Mouse (Mus musculus) limb, embryonic 15.5 days (tissue): ENCODE results near the gene Pafah2. TPM values are rescaled to one million over a fixed set of nuclear protein-coding genes. Genes with fewer than 3 reads are reported as not detected.

Experiments
- ATAC-seq: fragments of 200-750 bp; cut with Nextera tagmentation; 2 replicates; pipeline ENCODE4 v1.8.0; 2017; ENCODE audit warnings: low read depth, moderate TSS enrichment; ENCODE audit not compliant: insufficient number of reproducible peaks, low FRiP score, low TSS enrichment
- H3K27ac ChIP-seq: fragments of 300-500 bp; sonication (generic); 2 replicates; pipeline ENCODE4 v1.5.1; 2015; ENCODE audit warnings: moderate library complexity, mild to moderate bottlenecking, inconsistent platforms
- H3K27me3 ChIP-seq: fragments of 300-500 bp; sonication (generic); 2 replicates; pipeline ENCODE4 v1.6.1; 2015; ENCODE audit warnings: inconsistent platforms
- H3K36me3 ChIP-seq: fragments of 300-500 bp; sonication (generic); 2 replicates; pipeline ENCODE4 v1.6.1; 2015; ENCODE audit warnings: inconsistent platforms
- H3K4me1 ChIP-seq: fragments of 300-500 bp; sonication (generic); 2 replicates; pipeline ENCODE4 v1.6.1; 2015; ENCODE audit warnings: inconsistent platforms
- H3K4me2 ChIP-seq: fragments of 300-500 bp; sonication (generic); 2 replicates; pipeline ENCODE4 v1.6.1; 2015; ENCODE audit warnings: mild to moderate bottlenecking, inconsistent platforms
- H3K4me3 ChIP-seq: fragments of 300-500 bp; sonication (generic); 2 replicates; pipeline ENCODE4 v1.5.1; 2015; ENCODE audit warnings: mild to moderate bottlenecking, inconsistent platforms
- H3K9ac ChIP-seq: fragments of 300-500 bp; sonication (generic); 2 replicates; pipeline ENCODE4 v1.6.1; 2015; ENCODE audit warnings: inconsistent platforms
- H3K9me3 ChIP-seq: fragments of 300-500 bp; sonication (generic); 2 replicates; pipeline ENCODE4 v1.6.1; 2016; ENCODE audit warnings: inconsistent platforms
- WGBS: fragments of 180-500 bp; shearing (Covaris S2); methylation state at CpG from one replicate; pipeline ENCODE4 v1.1.7; 2015; 5-methylcytosine and 5-hydroxymethylcytosine counted together
- polyA plus RNA-seq: library from polyadenylated mRNA; unstranded; fragments of >200 nt; fragmentation: Nextera tagmentation; extraction: Ambion mirVana; gene quantifications from 2 replicates; pipeline ENCODE4 v1.2.1, GENCODE M21; 2015

The Pafah2 gene
- polyA plus RNA-seq, 1 experiment from 2014 or later = 20.7 TPM

DNA sequence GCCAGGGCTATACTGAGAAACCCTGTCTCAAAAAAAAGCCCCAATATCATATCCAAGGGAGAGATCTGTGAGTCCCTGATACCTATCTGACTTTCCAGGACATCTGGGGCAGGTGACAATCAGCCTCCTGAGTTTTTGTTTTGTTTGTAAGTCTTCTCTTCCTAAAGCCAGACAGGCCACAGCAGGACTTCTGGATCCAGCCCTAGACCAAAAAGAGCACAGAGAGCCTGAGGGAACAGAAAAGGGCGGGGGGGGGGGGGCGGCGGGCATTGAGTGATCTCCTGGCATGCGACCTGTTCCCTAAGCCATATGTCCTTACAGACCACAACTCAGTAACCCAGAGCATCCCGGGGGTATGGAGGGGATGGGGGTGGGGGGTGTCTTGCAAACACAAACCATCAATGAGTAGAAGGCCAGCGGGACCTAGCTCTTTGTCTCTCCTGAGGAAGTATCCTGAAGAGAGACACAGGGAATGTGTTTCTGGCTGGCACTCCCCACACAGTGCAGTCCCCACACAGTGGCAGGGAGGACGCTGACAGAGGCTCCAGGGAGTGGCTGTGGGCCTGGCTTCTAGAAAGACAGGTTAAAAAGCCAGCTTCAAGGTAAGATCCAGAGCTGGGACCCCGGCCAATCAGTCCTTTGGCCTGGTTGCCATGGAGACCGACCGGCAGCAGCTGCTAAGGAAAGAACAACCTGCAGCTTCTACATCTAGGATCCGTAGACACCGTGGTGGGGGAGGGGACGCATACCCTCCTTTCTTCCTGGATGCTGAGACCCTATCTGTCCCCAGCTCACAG lies 53.7 kb downstream of the Pafah2 start:
- H3K9me3 ChIP-seq = no peaks in the 10 kb centered on the region
- WGBS = 27% methylated on average over 12 of the region's 13 CpGs
- H3K36me3 ChIP-seq = no peaks in the 10 kb centered on the region
- no peak overlapping the region for H3K27ac ChIP-seq
- H3K9ac ChIP-seq = no peak overlapping the region
- peaks cover 42% of the 10 kb centered on the region for H3K27me3 ChIP-seq
- H3K4me3 ChIP-seq = no peak overlapping the region
- ATAC-seq = no peak
- no peak overlapping the region for H3K4me2 ChIP-seq
- peaks cover 18% of the 10 kb centered on the region for H3K4me1 ChIP-seq

DNA sequence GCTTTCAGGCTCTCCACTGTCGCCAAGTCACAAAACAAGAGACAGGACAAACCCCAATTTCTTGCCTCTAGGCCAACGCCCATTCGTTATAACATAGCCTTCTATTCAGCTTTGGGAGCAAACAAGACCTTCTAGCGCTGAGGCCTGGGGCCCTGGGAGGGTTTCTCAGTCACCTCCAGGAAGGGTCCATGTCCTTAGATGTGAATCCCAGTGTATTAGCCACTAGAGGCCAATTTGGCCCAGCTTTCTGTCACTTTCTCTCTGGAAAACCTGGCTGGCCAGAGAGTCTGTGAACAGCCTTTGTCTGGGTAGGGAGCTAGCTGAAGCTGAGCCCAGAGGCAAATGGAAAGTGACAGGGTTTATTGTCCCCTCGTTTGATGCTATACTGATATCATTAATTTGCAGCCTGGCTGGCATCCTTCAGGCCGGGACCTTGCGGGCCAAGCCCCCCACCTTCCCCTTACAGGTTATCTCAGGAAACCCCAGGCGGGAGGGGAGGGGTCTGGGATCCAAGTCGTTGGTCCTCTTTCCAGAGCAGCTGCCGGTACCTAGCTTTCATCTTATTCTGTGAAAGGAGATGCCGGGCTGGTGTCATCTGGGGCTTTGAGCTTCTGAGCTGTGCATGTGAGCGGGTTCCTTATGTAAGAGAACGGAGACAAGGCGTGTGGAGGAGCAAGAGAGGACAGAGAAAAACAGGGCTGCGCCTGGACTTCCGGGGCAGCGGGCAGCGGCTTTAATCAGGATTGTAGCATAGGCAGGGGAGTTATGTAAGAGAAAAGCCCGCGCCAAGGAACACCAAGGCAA lies 54.5 kb downstream of the Pafah2 start:
- no peak for ATAC-seq
- 24% methylated on average over 20 of the region's 20 CpGs for WGBS
- H3K36me3 ChIP-seq = no peaks in the 10 kb centered on the region
- no peak overlapping the region for H3K4me2 ChIP-seq
- peaks cover 22% of the 10 kb centered on the region for H3K4me1 ChIP-seq
- H3K27ac ChIP-seq = no peak overlapping the region
- no peak overlapping the region for H3K9ac ChIP-seq
- H3K27me3 ChIP-seq = peaks cover 42% of the 10 kb centered on the region
- H3K9me3 ChIP-seq = no peaks in the 10 kb centered on the region
- no peak overlapping the region for H3K4me3 ChIP-seq

GRCm38 (mm10) chr4:134451484-134451883 lies 55.4 kb downstream of the Pafah2 start:
- WGBS = 70% methylated on average over 9 of the region's 9 CpGs
- peaks cover 43% of the 10 kb centered on the region for H3K27me3 ChIP-seq

DNA sequence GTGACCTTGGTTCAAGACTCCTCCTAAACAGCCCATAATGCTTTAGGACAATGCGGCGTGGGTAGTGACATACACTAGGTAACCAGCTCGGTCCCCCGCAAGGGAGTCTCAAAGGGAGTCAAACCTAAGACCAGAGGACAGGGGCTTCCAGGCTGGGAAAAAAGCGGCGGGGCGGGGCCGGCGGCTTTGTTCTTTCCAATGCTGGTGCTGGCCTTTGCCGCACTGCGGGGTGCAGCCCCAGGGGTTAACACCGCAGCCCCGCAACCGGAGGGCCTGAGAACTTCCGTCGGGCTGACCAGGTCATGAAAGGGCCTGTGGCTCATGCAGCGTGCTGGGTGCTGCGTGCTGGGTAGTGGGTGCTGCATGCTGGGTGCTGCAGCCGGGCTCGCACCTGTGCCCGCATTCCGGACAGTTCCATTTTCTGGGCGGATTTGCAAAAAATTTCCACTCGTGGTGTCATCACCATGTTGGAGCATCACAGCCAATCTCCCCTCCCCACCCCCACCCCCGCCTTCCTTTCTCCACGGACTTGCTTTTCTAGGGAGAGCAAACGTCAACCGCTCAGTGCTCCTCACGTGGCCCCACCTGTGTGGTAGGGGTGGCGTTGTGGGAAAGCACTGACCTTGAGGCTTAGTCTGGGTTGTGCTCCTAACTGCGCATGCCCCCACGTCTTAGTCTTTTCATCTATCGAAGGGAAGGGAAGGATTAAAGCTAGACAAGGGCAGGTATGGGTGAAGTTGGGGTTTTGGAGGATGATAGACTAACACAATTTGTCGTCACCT lies 57.7 kb downstream of the Pafah2 start:
- ATAC-seq = no peak
- H3K4me2 ChIP-seq = no peak overlapping the region
- no peak overlapping the region for H3K27ac ChIP-seq
- no peaks in the 10 kb centered on the region for H3K9me3 ChIP-seq
- WGBS = 27% methylated on average over 34 of the region's 34 CpGs
- no peaks in the 10 kb centered on the region for H3K36me3 ChIP-seq
- no peak overlapping the region for H3K4me3 ChIP-seq
- no peak overlapping the region for H3K9ac ChIP-seq
- peaks cover 39% of the 10 kb centered on the region for H3K27me3 ChIP-seq
- peaks cover 22% of the 10 kb centered on the region for H3K4me1 ChIP-seq

More at GRCm38 (mm10) chr4:134451484-134451883, 55.4 kb downstream of the Pafah2 start:
- Histone ChIP-seq H3K9me3 (no peaks in the 10 kb centered on the region), H3K36me3 (no peaks in the 10 kb centered on the region), H3K9ac (no peak overlapping the region), H3K4me3 (no peak overlapping the region), H3K27ac (no peak overlapping the region), H3K4me1 (peaks cover 22% of the 10 kb centered on the region), H3K4me2 (no peak overlapping the region)
- ATAC-seq = no peak

- Histone ChIP-seq H3K4me3 (no peak overlapping the region), H3K4me2 (no peak overlapping the region), H3K36me3 (no peaks in the 10 kb centered on the region), H3K27me3 (peaks cover 39% of the 10 kb centered on the region), H3K4me1 (peaks cover 15% of the 10 kb centered on the region), H3K27ac (no peak overlapping the region), H3K9ac (no peak overlapping the region), H3K9me3 (no peaks in the 10 kb centered on the region)
- no peak for ATAC-seq
- WGBS = 46% methylated on average over 6 of the region's 6 CpGs
These were observed 59.2 kb downstream of the Pafah2 start for GRCm38 (mm10) chr4:134455310-134455709.

DNA sequence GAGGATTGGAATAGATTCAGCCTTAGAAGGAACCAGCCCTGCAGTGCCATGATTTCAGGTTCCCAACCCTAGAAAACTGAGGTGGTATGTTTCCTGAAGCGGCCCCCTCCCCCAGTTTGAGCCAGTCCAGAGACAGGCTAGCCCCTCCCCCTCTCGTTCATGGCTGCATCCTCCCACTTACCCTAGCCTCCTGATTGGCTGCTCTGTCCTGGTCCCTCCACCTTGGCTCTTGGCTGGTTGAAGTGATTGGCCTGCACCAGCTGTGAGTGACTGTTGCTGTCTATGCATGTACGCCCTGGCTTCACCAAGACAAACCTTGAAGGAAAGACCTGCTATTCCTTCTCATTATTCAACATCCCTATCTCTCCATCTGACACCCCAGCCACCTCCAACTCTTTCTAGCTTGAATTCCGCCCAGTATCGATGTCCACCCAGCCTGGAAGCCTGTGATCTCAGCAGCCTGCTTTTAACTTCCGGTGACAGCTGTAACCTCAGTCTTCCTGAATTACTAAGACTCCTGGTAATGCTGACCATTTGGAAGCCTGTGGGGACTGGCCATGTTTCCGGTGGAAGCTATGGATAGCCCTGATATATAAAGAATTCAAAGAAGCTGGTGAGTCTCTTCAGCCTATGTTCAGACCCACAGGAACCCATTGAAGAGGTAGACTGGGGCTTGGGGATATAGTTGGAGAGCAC lies 61.2 kb downstream of the Pafah2 start:
- no peak overlapping the region for H3K4me2 ChIP-seq
- H3K36me3 ChIP-seq = no peaks in the 10 kb centered on the region
- peaks cover 24% of the 10 kb centered on the region for H3K27me3 ChIP-seq
- no peak for ATAC-seq
- no peak overlapping the region for H3K4me3 ChIP-seq
- peaks cover 8% of the 10 kb centered on the region; the same call in 1 of the 2 replicates for H3K4me1 ChIP-seq
- WGBS = 52% methylated on average over 7 of the region's 7 CpGs
- H3K9ac ChIP-seq = no peak overlapping the region
- H3K27ac ChIP-seq = no peak overlapping the region
- H3K9me3 ChIP-seq = no peaks in the 10 kb centered on the region

- Histone ChIP-seq H3K27ac (no peak overlapping the region), H3K27me3 (peaks cover 10% of the 10 kb centered on the region), H3K9me3 (no peaks in the 10 kb centered on the region), H3K36me3 (no peaks in the 10 kb centered on the region), H3K9ac (no peak overlapping the region), H3K4me2 (no peak overlapping the region), H3K4me3 (no peak overlapping the region), H3K4me1 (0 out of 2 replicates have a peak, but pooled peaks cover 4% of the 10 kb centered on the region)
- ATAC-seq = no peak
- 75% methylated on average over 5 of the region's 5 CpGs for WGBS
These were observed 62.7 kb downstream of the Pafah2 start for GRCm38 (mm10) chr4:134458856-134459255.

DNA sequence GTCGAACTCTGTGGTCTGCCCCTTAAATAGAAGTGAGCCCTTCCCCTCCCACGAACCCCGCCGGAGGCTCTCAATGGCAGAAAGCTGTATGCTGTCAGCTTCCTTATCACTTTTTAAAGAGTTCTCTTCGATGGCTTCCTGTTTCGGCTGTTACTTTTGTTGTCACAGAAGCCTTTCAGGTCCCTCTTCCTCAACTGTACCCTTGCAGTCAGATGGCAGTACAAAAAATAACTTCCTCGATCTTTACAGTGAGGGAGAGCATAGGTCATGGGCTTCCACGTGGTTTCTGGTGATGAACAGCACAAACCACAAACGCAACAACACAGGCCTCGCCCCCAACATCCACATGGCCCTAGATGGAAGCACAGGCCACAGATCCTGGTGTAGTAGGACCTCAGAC lies 64.2 kb downstream of the Pafah2 start:
- H3K27me3 ChIP-seq = peaks cover 5% of the 10 kb centered on the region; the same call in 1 of the 2 replicates
- 80% methylated on average over 10 of the region's 10 CpGs for WGBS
- H3K9me3 ChIP-seq = no peaks in the 10 kb centered on the region

DNA sequence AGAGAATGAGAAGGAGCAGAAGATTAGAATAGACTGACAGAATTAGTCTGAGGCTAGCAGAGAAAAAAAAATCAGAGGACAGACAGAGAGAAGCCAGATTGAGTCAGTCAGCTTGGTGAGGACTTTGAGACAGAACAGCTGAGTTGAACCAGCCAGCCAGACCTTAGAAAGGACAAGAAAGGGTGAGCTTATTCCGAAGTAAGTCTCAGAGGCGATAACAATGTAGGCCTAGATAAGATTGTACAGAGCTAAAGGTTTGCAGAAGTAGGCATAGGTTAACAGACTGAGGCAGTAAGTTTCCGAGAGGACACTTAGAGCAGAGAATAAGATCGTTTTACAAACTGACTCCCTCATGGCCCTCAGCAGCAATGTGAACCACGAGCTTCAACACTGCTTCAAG lies 65.1 kb downstream of the Pafah2 start:
- 82% methylated on average over 5 of the region's 5 CpGs for WGBS

More for the DNA sequence above, 64.2 kb downstream of the Pafah2 start:
- H3K4me2 ChIP-seq = no peak overlapping the region
- no peak for ATAC-seq
- H3K4me1 ChIP-seq = 0 out of 2 replicates have a peak, but pooled peaks cover 1% of the 10 kb centered on the region
- H3K9ac ChIP-seq = no peak overlapping the region
- no peak overlapping the region for H3K4me3 ChIP-seq
- no peak overlapping the region for H3K27ac ChIP-seq
- no peaks in the 10 kb centered on the region for H3K36me3 ChIP-seq

DNA sequence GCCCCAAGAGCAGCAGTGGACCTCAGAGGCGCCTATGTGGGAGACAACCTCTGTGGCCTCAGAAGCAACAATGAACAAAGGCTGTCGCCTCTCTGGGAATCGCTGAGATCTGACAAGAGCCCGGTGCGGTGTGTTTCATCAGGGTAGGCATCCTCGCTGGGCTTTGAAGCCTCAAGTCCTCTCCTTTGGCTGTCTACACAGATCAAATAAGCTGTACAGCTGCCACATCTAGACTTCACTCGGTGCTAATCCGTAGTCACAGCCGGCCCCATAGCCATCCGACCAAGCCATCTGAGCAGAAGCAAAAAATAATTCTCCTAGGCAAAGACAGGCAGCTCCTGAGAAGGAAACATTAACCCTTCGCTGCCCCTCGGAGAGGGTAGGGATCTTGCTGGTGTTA lies 69.7 kb downstream of the Pafah2 start:
- ATAC-seq = no peak
- Histone ChIP-seq H3K36me3 (peaks cover 2% of the 10 kb centered on the region), H3K27ac (no peak overlapping the region), H3K4me1 (peaks cover 13% of the 10 kb centered on the region), H3K27me3 (0 out of 2 replicates have a peak, but pooled peaks cover 4% of the 10 kb centered on the region), H3K4me2 (no peak overlapping the region), H3K4me3 (no peak overlapping the region), H3K9me3 (no peaks in the 10 kb centered on the region), H3K9ac (no peak overlapping the region)
- 50% methylated on average over 12 of the region's 12 CpGs for WGBS

More for the DNA sequence above, 65.1 kb downstream of the Pafah2 start:
- Histone ChIP-seq H3K27me3 (no peaks in the 10 kb centered on the region), H3K9me3 (no peaks in the 10 kb centered on the region), H3K36me3 (no peaks in the 10 kb centered on the region), H3K27ac (no peak overlapping the region), H3K9ac (no peak overlapping the region), H3K4me3 (no peak overlapping the region), H3K4me1 (no peaks in the 10 kb centered on the region), H3K4me2 (no peak overlapping the region)
- ATAC-seq = no peak
